Comparison of ENCODE assay signal across 8 mouse cellular contexts in genomic region chr5:32741377-32741776, GRCm38 (mm10). TPM values are rescaled to one million over a fixed set of nuclear protein-coding genes. Genes with fewer than 3 reads are reported as not detected.
DNase-seq lines count a peak whose midpoint lies in the region; ATAC-seq lines count a peak whose summit lies in the region.
"Not testable (repeated sequence)": the region's sequence is repeated elsewhere in the genome, so short reads cannot be mapped to it uniquely, and the experiment has no call there.

No protein-coding gene starts in this region.

- not testable (repeated sequence) for H3K9me3 ChIP-seq in hindbrain, embryonic 12.5 days (replicated peaks); midbrain, embryonic 10.5 days (replicated peaks); neural tube, embryonic 14.5 days (ENCODE audit: control insufficient read depth, low read length)

- H3K4me1 ChIP-seq in hindbrain, embryonic 12.5 days = peaks cover 25% of the 10 kb centered on the region
- H3K4me1 ChIP-seq in midbrain, embryonic 10.5 days = peaks cover 32% of the 10 kb centered on the region
- H3K4me1 ChIP-seq in neural tube, embryonic 14.5 days (ENCODE audit: control insufficient read depth, insufficient read depth, low read length) = not testable (repeated sequence)

- H3K27ac ChIP-seq in hindbrain, embryonic 12.5 days = peak overlapping the region; percentile 67
- H3K27ac ChIP-seq in midbrain, embryonic 10.5 days (replicated peaks) = peak overlapping the region; percentile 70
- not testable (repeated sequence) for H3K27ac ChIP-seq in neural tube, embryonic 14.5 days (ENCODE audit: low read depth, low read length)

- H3K9ac ChIP-seq in hindbrain, embryonic 12.5 days; neural tube, embryonic 14.5 days (replicated peaks; ENCODE audit: low read depth, low read length): not testable (repeated sequence)

- not testable (repeated sequence) for H3K27me3 ChIP-seq in hindbrain, embryonic 12.5 days; midbrain, embryonic 10.5 days (ENCODE audit: low read depth, poor library complexity, severe bottlenecking); neural tube, embryonic 14.5 days (ENCODE audit: control insufficient read depth, insufficient read depth, low read length)

- peak; percentile 18; the same call in 1 of the 2 replicates for ATAC-seq in common myeloid progenitor, adult 5-6 weeks (replicated peaks; ENCODE audit: low read depth, poor library complexity, severe bottlenecking)
- ATAC-seq in frontal cortex, adult (ENCODE audit: low TSS enrichment) = peak; percentile 57
- ATAC-seq in hindbrain, embryonic 12.5 days (ENCODE audit: low FRiP score) = peak; percentile 40; the same call in 1 of the 2 replicates
- peak; percentile 22; the same call in 1 of the 2 replicates for ATAC-seq in neural tube, embryonic 14.5 days (ENCODE audit: low read depth)

- peak; percentile 81 to 83 for DNase-seq in layer of hippocampus, adult 8-10 months (ENCODE audit: low spot score in 2 of 2)
- peak; percentile 64 to 75 for DNase-seq in left cerebral cortex, adult 9 months (ENCODE audit: low spot score in 2 of 2)
- DNase-seq in midbrain, embryonic 10.5 days (ENCODE audit: low spot score) = not testable (repeated sequence)
- peak; percentile 40 for DNase-seq in right cerebral cortex, postnatal 4 days

- peaks cover 10% of the 10 kb centered on the region; the same call in 1 of the 2 replicates for H3K36me3 ChIP-seq in hindbrain, embryonic 12.5 days
- peaks cover 20% of the 10 kb centered on the region for H3K36me3 ChIP-seq in midbrain, embryonic 10.5 days
- H3K36me3 ChIP-seq in neural tube, embryonic 14.5 days (ENCODE audit: control insufficient read depth, insufficient read depth, low read length) = not testable (repeated sequence)

- 67% methylated on average over 4 of the region's 4 CpGs for WGBS in hindbrain, embryonic 12.5 days
- WGBS in midbrain, embryonic 10.5 days = 70% methylated on average over 4 of the region's 4 CpGs
- 49% methylated on average over 4 of the region's 4 CpGs for WGBS in neural tube, embryonic 14.5 days

- H3K4me3 ChIP-seq in hindbrain, embryonic 12.5 days; midbrain, embryonic 10.5 days; neural tube, embryonic 14.5 days (ENCODE audit: low read depth, low read length): not testable (repeated sequence)

- not testable (repeated sequence) for H3K4me2 ChIP-seq in hindbrain, embryonic 12.5 days (replicated peaks); neural tube, embryonic 14.5 days (ENCODE audit: low read depth, low read length)

RNA-seq across cellular contexts. Expression of gene Pisd, which starts 44.1 kb away (rescaled TPM):
- 26.5 and 31.6 TPM in 2 replicates for total RNA-seq in common myeloid progenitor, adult 5-6 weeks (2017)
- polyA plus RNA-seq in hindbrain, embryonic 12.5 days (2016; fragmentation: Nextera tagmentation; extraction: Ambion mirVana) = 78.6 and 83.2 TPM in 2 replicates
- 10 to 100 TPM; 60.9 to 65.6 (median 65.0) TPM for total RNA-seq in layer of hippocampus, adult 8-10 months (2022)
- 79.9 and 82.1 TPM in 2 replicates for polyA plus RNA-seq in midbrain, embryonic 10.5 days (2016; fragmentation: Nextera tagmentation; extraction: Ambion mirVana)
- polyA plus RNA-seq in neural tube, embryonic 14.5 days (2014; fragmentation: Nextera tagmentation; extraction: Ambion mirVana) = 91.6 and 99.9 TPM in 2 replicates
